Mouse (Mus musculus) C2C12 (cell line): ENCODE measurements around the gene Adcy10. TPM values are rescaled to one million over a fixed set of nuclear protein-coding genes. Genes with fewer than 3 reads are reported as not detected.

Source experiments
- H3K27me3 ChIP-seq: one replicate; pipeline ENCODE4 v1.6.1; 2011; ENCODE audit not compliant: control insufficient read depth, insufficient read depth, insufficient read length
- H3K36me3 ChIP-seq: one replicate; pipeline ENCODE4 v1.6.1; 2011; ENCODE audit not compliant: control insufficient read depth, insufficient read depth
- H3K4me3 ChIP-seq: one replicate; pipeline ENCODE4 v1.5.1; 2011; ENCODE audit warnings: mild to moderate bottlenecking, control low read depth; ENCODE audit not compliant: poor library complexity, insufficient read depth, severe bottlenecking
- H3K79me2 ChIP-seq: one replicate; pipeline ENCODE4 v1.6.1; 2011; ENCODE audit not compliant: control insufficient read depth, insufficient read depth
- H3K79me3 ChIP-seq: one replicate; pipeline ENCODE4 v1.6.1; 2011; ENCODE audit warnings: low read depth, control low read depth
- H3ac ChIP-seq: one replicate; pipeline ENCODE3; 2011; ENCODE audit warnings: low read depth; ENCODE audit not compliant: control insufficient read depth, insufficient read length
- CEBPB ChIP-seq: IDR thresholded peaks from one replicate; pipeline ENCODE4 v1.6.1; 2011; ENCODE audit warnings: low read depth, mild to moderate bottlenecking, control low read depth, moderate library complexity
- CTCF ChIP-seq: IDR thresholded peaks from one replicate; pipeline ENCODE4 v1.5.1; 2011; ENCODE audit not compliant: control insufficient read depth, insufficient read depth, insufficient read length
- FOSL1 ChIP-seq: IDR thresholded peaks from one replicate; pipeline ENCODE4 v1.8.0; 2011; ENCODE audit warnings: mild to moderate bottlenecking, low read length; ENCODE audit not compliant: poor library complexity, insufficient read depth, severe bottlenecking
- MAX ChIP-seq: IDR thresholded peaks from one replicate; pipeline ENCODE4 v1.6.1; 2011; ENCODE audit warnings: mild to moderate bottlenecking, control low read depth
- MYOD1 ChIP-seq: IDR thresholded peaks from one replicate; pipeline ENCODE4 v1.6.1; 2011; ENCODE audit warnings: low read depth; ENCODE audit not compliant: control insufficient read depth, insufficient read length
- MYOG ChIP-seq: IDR thresholded peaks from one replicate; pipeline ENCODE4 v1.6.1; 2011; ENCODE audit not compliant: control insufficient read depth, insufficient read length; ENCODE audit errors: extremely low read depth
- USF1 ChIP-seq: IDR thresholded peaks from one replicate; pipeline ENCODE4 v1.6.1; 2011; ENCODE audit warnings: low read depth, mild to moderate bottlenecking, control low read depth, moderate library complexity
- polyA plus RNA-seq: library from polyadenylated mRNA; unstranded; fragments of >200 nt; fragmentation: generic; extraction: Trizol; gene quantifications from one replicate; pipeline ENCODE4 v1.2.1, GENCODE M21; 2012; ENCODE audit warnings: missing spikeins

The Adcy10 gene
- polyA plus RNA-seq, 1 experiment = not detected

DNA sequence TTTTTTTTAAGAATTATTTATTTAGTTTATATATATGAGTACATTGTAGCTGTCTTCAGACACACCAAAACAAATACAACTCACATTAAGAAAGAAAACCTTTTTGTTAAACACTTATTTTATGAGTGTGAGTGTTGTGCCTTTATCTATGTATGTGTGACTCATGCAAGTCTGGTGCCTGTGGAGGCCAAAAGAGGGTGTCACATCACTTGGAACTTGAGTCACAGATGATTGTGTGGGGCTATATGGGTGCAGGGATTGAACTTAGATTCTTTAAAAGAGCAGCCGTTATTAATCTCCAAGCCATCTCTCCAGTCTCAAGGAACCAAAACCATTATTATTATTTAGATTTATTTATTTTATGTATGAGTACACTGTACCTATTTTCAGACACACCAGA is 101.4 kb downstream of the Adcy10 start:
- H3K79me2 ChIP-seq = no peaks in the 10 kb centered on the region
- H3ac ChIP-seq = no peak overlapping the region
- no peaks in the 10 kb centered on the region for H3K27me3 ChIP-seq
- H3K36me3 ChIP-seq = no peaks in the 10 kb centered on the region
- TF ChIP-seq MAX = no peak
- no peak for TF ChIP-seq USF1
- no peak for TF ChIP-seq CTCF
- TF ChIP-seq CEBPB = no peak
- no peak for TF ChIP-seq MYOG
- no peak for TF ChIP-seq FOSL1
- no peak for TF ChIP-seq MYOD1
- H3K79me3 ChIP-seq = no peaks in the 10 kb centered on the region
- H3K4me3 ChIP-seq = no peak overlapping the region

DNA sequence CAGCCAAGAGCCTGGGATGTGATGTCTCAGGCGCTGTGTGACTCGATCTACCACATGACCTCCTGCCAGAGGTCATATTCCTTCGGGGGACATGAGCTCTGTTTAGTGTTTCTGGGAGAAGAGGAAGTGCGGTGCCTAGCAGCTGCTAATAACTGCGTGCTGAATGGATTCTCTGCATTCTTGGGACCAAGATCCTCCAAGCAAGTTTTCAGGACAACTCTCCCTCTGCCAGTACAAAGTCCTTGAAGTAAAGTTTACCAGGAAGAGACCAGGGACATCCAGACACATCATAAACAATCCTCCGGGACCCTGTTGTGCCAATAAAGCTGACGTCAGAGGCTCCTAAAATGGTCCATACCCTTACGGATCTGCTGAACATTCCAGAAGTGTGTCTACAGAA is 102.9 kb downstream of the Adcy10 start:
- Histone ChIP-seq H3K27me3 (no peaks in the 10 kb centered on the region), H3K36me3 (peaks cover 3% of the 10 kb centered on the region), H3ac (no peak overlapping the region), H3K4me3 (no peak overlapping the region), H3K79me2 (no peaks in the 10 kb centered on the region), H3K79me3 (no peaks in the 10 kb centered on the region)
- no peak for TF ChIP-seq FOSL1
- no peak for TF ChIP-seq MAX
- TF ChIP-seq USF1 = no peak
- no peak for TF ChIP-seq MYOG
- TF ChIP-seq CEBPB = no peak
- no peak for TF ChIP-seq CTCF
- TF ChIP-seq MYOD1 = no peak

DNA sequence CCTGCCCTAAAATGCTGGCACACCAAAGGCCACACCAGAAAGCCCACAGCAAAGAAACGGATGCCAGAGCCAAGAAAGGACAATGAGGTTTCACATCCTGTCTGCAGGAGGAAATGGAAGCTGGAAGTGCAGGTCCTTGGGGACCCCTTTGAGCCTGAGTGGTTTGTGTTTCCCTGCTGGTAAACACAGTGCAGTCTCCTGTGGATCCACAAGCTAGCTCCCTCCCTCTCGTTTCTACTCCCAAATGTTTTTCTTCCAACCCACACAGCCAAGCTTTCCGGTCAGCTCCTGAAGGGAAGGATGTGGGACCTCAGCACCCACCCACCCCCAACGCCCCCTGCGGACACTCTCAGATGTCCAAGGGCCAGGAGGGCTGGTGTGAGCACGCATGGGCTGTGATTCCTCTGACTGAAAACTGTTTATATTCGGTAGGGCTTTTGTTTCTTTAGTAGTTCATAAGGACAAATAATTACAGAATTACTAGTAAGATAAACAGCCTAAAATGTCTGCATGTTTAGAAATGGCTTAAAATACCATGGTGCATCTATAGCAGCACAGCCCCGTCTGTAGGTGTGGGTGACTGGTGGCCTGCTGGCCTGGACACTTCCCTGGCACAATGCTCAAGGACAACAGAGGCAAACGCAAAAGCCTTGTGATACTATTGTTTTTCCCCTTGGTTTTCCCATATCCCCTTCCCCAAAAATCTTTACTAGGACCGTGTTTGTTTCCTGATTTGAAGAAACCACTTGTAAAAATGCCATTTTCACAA is 104.5 kb downstream of the Adcy10 start:
- Histone ChIP-seq H3K4me3 (no peak overlapping the region), H3K36me3 (peaks cover 3% of the 10 kb centered on the region), H3K27me3 (no peaks in the 10 kb centered on the region), H3K79me3 (no peaks in the 10 kb centered on the region), H3ac (no peak overlapping the region), H3K79me2 (no peaks in the 10 kb centered on the region)
- TF ChIP-seq CEBPB (no peak), MAX (no peak), CTCF (no peak), USF1 (no peak), MYOG (no peak), MYOD1 (no peak), FOSL1 (no peak)

DNA sequence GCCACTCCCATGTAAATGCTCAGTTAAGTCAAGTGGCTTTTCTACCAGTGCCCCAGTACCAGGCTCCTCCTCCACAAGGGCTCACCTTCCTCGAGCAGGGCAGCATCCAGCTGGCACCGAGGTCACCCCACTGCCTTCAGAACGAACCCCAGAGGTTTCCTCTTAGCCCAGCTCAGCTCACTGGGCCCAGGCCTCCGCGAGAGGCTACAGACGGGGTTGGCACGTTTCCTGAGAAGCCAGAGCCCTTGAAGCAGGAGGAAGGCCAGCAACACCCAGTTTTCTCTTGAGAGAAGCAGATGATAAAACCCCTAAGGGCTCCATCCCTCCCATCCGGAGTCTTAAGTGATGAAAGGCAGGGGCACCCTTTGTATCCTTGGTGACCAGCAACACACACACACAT is 105.8 kb downstream of the Adcy10 start:
- TF ChIP-seq USF1 (no peak), CTCF (no peak), MAX (no peak), CEBPB (no peak), MYOD1 (no peak), FOSL1 (no peak), MYOG (no peak)
- peaks cover 3% of the 10 kb centered on the region for H3K36me3 ChIP-seq

DNA sequence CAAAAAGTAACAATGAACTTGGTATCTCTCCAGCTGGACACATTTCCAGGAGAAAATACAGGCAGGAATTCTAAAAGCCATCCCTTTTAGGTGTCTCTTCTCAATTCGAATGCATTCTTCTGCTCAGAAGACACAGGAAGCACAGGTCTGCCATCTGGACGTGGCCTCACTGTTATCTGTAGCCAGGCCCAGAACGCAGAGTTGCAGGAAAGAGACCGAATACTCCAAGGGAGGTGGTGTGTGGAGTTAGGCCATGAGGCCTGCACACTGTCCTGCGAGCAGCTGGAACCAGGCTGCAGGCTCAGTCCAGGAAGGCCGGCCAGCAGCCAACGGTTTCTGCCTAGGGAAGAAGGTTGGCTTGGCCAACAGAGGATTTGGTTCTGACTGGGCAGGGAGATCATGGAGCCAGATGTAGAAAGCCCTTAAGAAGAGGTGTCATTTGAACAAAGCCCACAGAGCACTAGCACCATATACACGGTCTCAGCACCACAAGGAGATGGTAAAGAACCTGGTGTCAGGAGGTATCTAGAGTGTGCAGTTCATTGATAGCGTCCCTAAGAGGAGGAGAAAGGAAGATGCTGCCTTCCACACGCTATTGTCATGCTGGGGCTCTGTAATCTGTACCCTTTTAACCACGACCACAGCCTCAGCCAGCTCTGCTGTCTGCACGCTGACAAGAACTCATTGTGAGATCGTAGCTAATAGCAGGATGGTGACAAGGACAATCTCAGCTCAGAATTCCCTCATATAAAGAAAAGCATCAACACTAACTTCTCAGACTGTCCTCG is 107.5 kb downstream of the Adcy10 start:
- Histone ChIP-seq H3ac (no peak overlapping the region), H3K4me3 (no peak overlapping the region), H3K36me3 (peaks cover 3% of the 10 kb centered on the region), H3K79me2 (no peaks in the 10 kb centered on the region), H3K79me3 (no peaks in the 10 kb centered on the region), H3K27me3 (no peaks in the 10 kb centered on the region)
- no peak for TF ChIP-seq MYOG
- no peak for TF ChIP-seq FOSL1
- TF ChIP-seq MYOD1 = no peak
- TF ChIP-seq CTCF = no peak
- no peak for TF ChIP-seq CEBPB
- TF ChIP-seq USF1 = no peak
- TF ChIP-seq MAX = no peak

More for the DNA sequence above, 105.8 kb downstream of the Adcy10 start:
- no peaks in the 10 kb centered on the region for H3K79me2 ChIP-seq
- no peaks in the 10 kb centered on the region for H3K27me3 ChIP-seq
- no peak overlapping the region for H3ac ChIP-seq
- no peaks in the 10 kb centered on the region for H3K79me3 ChIP-seq
- no peak overlapping the region for H3K4me3 ChIP-seq
